Mouse (Mus musculus) cerebellum, adult 11 months (tissue): Measurements from ENCODE around the gene Col6a4.

Source experiments
- DNase-seq: peaks from one replicate; pipeline ENCODE4 v3.0.0; 2022

The Col6a4 gene

DNA sequence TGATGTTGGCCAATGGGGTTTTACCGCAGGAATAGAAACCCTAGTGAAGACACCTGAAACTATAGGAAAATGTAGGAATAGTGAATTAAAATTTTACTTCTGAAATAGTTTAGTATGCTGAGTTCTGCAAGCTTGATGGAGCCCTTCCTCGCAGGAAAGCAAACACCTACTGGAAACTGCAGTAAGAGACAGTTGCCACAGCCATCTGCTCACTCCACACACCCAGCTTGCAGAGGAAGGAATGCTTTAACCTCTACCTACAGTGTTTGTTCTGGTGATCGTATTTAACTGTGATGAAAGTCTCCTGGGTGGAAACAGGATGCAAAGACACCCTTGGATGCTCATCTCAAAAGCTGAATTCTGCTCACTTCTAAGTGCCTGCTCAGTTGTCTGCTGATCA, 149.0 kb downstream of the Col6a4 start:
- DNase-seq = no peak
